Mouse (Mus musculus) MEL (cell line): ENCODE data around the gene Cend1.

Experiments
- CTCF ChIP-seq, 3 experiments: IDR thresholded peaks in 2 of 3; conservative IDR thresholded peaks in 1 of 3; 2 replicates each; pipeline ENCODE4 v1.5.1; 2011 to 2012; ENCODE audit warnings: low read length in 3 of 3, low read depth in 2 of 3, mild to moderate bottlenecking in 2 of 3, improper control_type of control experiment in 1 of 3, inconsistent platforms in 1 of 3, mixed read lengths in 1 of 3, moderate library complexity in 1 of 3; ENCODE audit not compliant: control insufficient read depth in 1 of 3, insufficient read depth in 1 of 3, poor library complexity in 1 of 3, severe bottlenecking in 1 of 3
- EP300 ChIP-seq, 2 experiments: IDR thresholded peaks; 2 replicates each; pipeline ENCODE4 v1.6.1; 2011; ENCODE audit warnings: improper control_type of control experiment in 2 of 2, low read length in 2 of 2, low read depth in 1 of 2, mild to moderate bottlenecking in 1 of 2
- MAX ChIP-seq: IDR thresholded peaks from 2 replicates; pipeline ENCODE4 v1.6.1; 2011; ENCODE audit warnings: low read length, improper control_type of control experiment
- NRF1 ChIP-seq: IDR thresholded peaks from 2 replicates; pipeline ENCODE4 v1.6.1; 2014; ENCODE audit warnings: low read depth, mild to moderate bottlenecking, inconsistent platforms, low read length, improper control_type of control experiment, moderate library complexity; ENCODE audit not compliant: poor library complexity, insufficient read depth, severe bottlenecking
- POLR2A ChIP-seq, 2 experiments: IDR thresholded peaks; 2 replicates each; pipeline ENCODE4 v1.6.1; 2011 to 2012; ENCODE audit warnings: low read length in 2 of 2, mild to moderate bottlenecking in 2 of 2, control low read depth in 1 of 2, improper control_type of control experiment in 1 of 2, low read depth in 1 of 2, moderate library complexity in 1 of 2; ENCODE audit not compliant: control insufficient read depth in 1 of 2, insufficient read depth in 1 of 2, poor library complexity in 1 of 2
- SMC3 ChIP-seq: IDR thresholded peaks from 2 replicates; pipeline ENCODE4 v1.6.1; 2011; ENCODE audit warnings: low read depth, low read length, improper control_type of control experiment
- TAL1 ChIP-seq: IDR thresholded peaks from 2 replicates; pipeline ENCODE4 v1.6.1; 2012; ENCODE audit warnings: mild to moderate bottlenecking, inconsistent platforms, low read length, moderate library complexity, mixed read lengths

DNA sequence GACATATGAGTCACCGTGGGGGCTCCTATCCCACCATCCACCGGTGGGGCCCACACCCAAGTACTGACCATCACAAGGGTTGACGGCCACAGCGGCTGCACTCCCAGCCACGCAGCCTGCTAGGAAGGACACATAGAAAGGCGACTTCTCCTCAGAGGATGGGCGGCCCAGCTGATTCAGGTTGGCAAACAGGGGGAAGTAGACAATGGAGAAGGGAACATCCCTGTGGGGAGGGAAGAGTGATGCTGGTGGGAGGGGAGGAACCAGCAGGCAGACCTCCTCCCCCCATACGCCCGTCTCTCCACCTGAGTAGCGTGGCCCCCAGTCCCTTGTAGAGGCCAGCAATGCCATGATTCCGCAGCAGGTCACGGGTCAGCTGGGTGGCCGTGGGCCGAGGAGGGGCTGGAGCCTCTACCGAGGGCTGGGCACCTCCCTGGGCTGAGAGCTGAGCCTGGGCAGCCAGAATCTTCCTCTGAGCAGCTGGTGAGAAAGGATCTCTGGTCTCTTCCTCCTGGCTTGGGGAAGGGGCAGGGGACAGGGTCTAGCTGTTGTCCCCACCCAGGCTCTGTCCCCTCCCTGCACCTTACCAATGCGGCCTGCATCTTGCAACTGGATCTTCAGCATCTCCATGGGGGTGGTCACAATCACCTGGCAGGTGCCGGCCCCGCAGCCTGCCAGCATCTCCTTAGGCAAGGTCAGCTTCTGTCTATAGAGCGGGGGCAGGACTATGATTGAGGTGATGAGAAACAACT, 2.3 kb upstream of the Cend1 start:
- TF ChIP-seq CTCF (IDR thresholded peaks at IDR 0.05 in 2 of 3, conservative IDR thresholded peaks at IDR 0.05 in 1 of 3; ENCODE audit: control insufficient read depth in 1 of 3, insufficient read depth in 1 of 3, low read depth in 2 of 3, low read length in 3 of 3, poor library complexity in 1 of 3, severe bottlenecking in 1 of 3): no peak
- TF ChIP-seq EP300 (IDR thresholded peaks at IDR 0.05; ENCODE audit: low read depth in 1 of 2, low read length in 2 of 2): no peak
- no peak for TF ChIP-seq MAX
- TF ChIP-seq NRF1: no peak
- no peak for TF ChIP-seq SMC3
- TF ChIP-seq POLR2A (IDR thresholded peaks at IDR 0.05; ENCODE audit: control insufficient read depth in 1 of 2, insufficient read depth in 1 of 2, low read depth in 1 of 2, low read length in 2 of 2, poor library complexity in 1 of 2): no peak
- no peak for TF ChIP-seq TAL1
